Mouse (Mus musculus) liver, embryonic 15.5 days (tissue): ENCODE results near the gene Uck1. TPM values are rescaled to one million over a fixed set of nuclear protein-coding genes. Genes with fewer than 3 reads are reported as not detected.

Source experiments
- ATAC-seq: fragments of 200-750 bp; cut with Nextera tagmentation; 2 replicates; pipeline ENCODE4 v1.8.0; 2017; ENCODE audit warnings: moderate number of reproducible peaks, mild to moderate bottlenecking, moderate library complexity; ENCODE audit not compliant: insufficient read depth
- H3K27ac ChIP-seq: fragments of 300-500 bp; sonication (generic); replicated peaks from 2 replicates; pipeline ENCODE4 v1.5.1; 2015; ENCODE audit warnings: mild to moderate bottlenecking, inconsistent platforms
- H3K27me3 ChIP-seq: fragments of 300-500 bp; sonication (generic); 2 replicates; pipeline ENCODE4 v1.6.1; 2015; ENCODE audit warnings: mild to moderate bottlenecking, inconsistent platforms
- H3K36me3 ChIP-seq: fragments of 300-500 bp; sonication (generic); replicated peaks from 2 replicates; pipeline ENCODE4 v1.6.1; 2015; ENCODE audit warnings: moderate library complexity, mild to moderate bottlenecking, inconsistent platforms
- H3K4me1 ChIP-seq: fragments of 300-500 bp; sonication (generic); replicated peaks from 2 replicates; pipeline ENCODE4 v1.6.1; 2015; ENCODE audit warnings: inconsistent platforms
- H3K4me2 ChIP-seq: fragments of 300-500 bp; sonication (generic); 2 replicates; pipeline ENCODE4 v1.6.1; 2015; ENCODE audit warnings: moderate library complexity, mild to moderate bottlenecking, inconsistent platforms
- H3K4me3 ChIP-seq: fragments of 300-500 bp; sonication (generic); replicated peaks from 2 replicates; pipeline ENCODE4 v1.5.1; 2015; ENCODE audit warnings: mild to moderate bottlenecking, inconsistent platforms
- H3K9ac ChIP-seq: fragments of 300-500 bp; sonication (generic); 2 replicates; pipeline ENCODE4 v1.6.1; 2015; ENCODE audit warnings: moderate library complexity, mild to moderate bottlenecking, inconsistent platforms
- H3K9me3 ChIP-seq: fragments of 300-500 bp; sonication (generic); replicated peaks from 2 replicates; pipeline ENCODE4 v1.6.1; 2016; ENCODE audit warnings: inconsistent platforms
- WGBS: fragments of 180-500 bp; shearing (Covaris S2); methylation state at CpG from one replicate; pipeline ENCODE4 v1.1.7; 2015; ENCODE audit warnings: mixed read lengths; ENCODE audit not compliant: insufficient replicate concordance; 5-methylcytosine and 5-hydroxymethylcytosine counted together
- polyA plus RNA-seq: library from polyadenylated mRNA; unstranded; fragments of >200 nt; fragmentation: Nextera tagmentation; extraction: Ambion mirVana; gene quantifications from 2 replicates; pipeline ENCODE4 v1.2.1, GENCODE M21; 2015

The Uck1 gene
- polyA plus RNA-seq, 1 experiment from 2014 or later: 24.9 TPM

GRCm38 (mm10) chr2:32258887-32259533, 949 bp downstream of the Uck1 start:
- peak overlapping the region; percentile 87 for H3K4me3 ChIP-seq
- H3K9me3 ChIP-seq: no peaks in the 10 kb centered on the region
- no peaks in the 10 kb centered on the region for H3K27me3 ChIP-seq
- 0 out of 2 replicates have a peak overlapping the region, but pooled peaks have one; percentile 78 for H3K27ac ChIP-seq
- 54% methylated on average over 6 of the region's 6 CpGs for whole genome bisulfite sequencing
- peak overlapping the region; percentile 85 for H3K4me2 ChIP-seq
- no peak for ATAC-seq
- H3K36me3 ChIP-seq: peaks cover 34% of the 10 kb centered on the region
- H3K4me1 ChIP-seq: peaks cover 19% of the 10 kb centered on the region
- H3K9ac ChIP-seq: peak overlapping the region; percentile 86

DNA sequence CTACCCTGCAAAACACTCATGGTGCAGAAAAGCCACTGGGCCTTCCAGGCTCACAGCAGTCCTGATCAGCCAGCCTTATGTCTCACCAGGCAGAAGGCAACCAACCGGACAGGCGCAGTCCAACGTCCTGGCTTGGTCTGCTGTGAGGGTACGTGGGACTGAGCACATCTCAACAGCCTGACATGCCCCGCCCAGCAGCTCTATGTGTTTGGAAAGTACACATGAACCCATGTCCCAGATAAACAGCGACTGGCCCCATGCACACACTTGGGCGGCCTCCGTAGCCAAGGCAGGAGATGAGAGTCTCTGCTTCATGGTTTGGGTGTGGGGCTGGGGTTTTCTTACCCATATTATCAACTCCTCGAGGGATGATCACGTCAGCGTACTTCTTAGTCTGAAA, 3.7 kb downstream of the Uck1 start:
- no peak overlapping the region for H3K9ac ChIP-seq
- no peak overlapping the region for H3K27ac ChIP-seq
- no peaks in the 10 kb centered on the region for H3K27me3 ChIP-seq
- H3K4me3 ChIP-seq: no peak overlapping the region
- peak; percentile 28; the same call in 1 of the 2 replicates for ATAC-seq
- no peak overlapping the region; the same call in 1 of the 2 replicates for H3K4me2 ChIP-seq
- peaks cover 19% of the 10 kb centered on the region for H3K4me1 ChIP-seq
- H3K36me3 ChIP-seq: peaks cover 61% of the 10 kb centered on the region
- H3K9me3 ChIP-seq: no peaks in the 10 kb centered on the region
- 73% methylated on average over 11 of the region's 11 CpGs for WGBS

DNA sequence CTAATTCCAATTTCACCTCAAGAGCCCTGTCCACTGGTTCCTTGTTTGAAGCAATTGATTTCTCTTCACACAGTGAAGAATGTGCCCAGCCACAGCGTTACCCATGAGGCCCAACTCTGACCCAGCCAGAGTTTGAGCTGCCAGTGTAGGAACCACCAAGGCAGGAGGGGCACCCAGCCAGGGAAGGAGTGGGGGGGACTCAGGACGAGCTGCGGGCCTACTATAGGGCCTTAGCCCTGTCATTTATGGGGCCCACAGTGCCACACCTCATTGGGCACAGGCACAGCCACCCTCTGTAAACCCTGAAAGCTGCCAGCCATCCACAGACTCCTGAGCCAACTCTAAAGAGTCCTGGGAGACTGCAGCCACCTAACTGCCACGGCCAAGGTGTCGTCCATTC, 5.4 kb downstream of the Uck1 start:
- Histone ChIP-seq H3K9me3 (no peaks in the 10 kb centered on the region), H3K36me3 (peaks cover 74% of the 10 kb centered on the region), H3K4me3 (no peak overlapping the region), H3K27ac (no peak overlapping the region), H3K4me2 (no peak overlapping the region), H3K9ac (no peak overlapping the region), H3K27me3 (no peaks in the 10 kb centered on the region), H3K4me1 (peaks cover 11% of the 10 kb centered on the region)
- 61% methylated on average over 5 of the region's 5 CpGs for WGBS
- no peak for ATAC-seq

GRCm38 (mm10) chr2:32253352-32253751, 6.6 kb downstream of the Uck1 start:
- peaks cover 85% of the 10 kb centered on the region for H3K36me3 ChIP-seq
- no peaks in the 10 kb centered on the region for H3K9me3 ChIP-seq
- no peak overlapping the region for H3K4me3 ChIP-seq
- H3K27me3 ChIP-seq: no peaks in the 10 kb centered on the region
- no peak overlapping the region for H3K27ac ChIP-seq
- WGBS: 95% methylated on average over 1 of the region's 1 CpGs
- no peak overlapping the region for H3K9ac ChIP-seq
- H3K4me1 ChIP-seq: peaks cover under 1% of the 10 kb centered on the region
- no peak for ATAC-seq
- no peak overlapping the region for H3K4me2 ChIP-seq

DNA sequence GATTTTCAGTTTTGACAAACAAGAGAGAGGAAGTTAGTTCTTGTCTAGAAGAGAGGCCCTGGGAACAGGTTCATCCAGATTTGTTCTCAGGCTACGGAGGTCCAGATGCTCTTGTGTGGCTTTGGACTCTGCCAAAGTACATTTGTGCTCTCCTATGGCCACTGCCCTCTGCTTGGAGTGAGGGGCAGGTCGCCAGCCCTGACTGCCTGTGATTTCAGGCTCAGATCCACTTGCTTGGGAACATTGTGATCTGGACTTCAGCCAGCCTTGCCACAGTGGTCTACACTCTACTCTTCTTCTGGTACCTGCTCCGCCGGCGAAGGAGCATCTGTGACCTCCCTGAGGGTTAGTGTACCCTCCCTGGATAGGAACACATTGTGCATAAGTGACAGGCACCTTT, 7.3 kb downstream of the Uck1 start:
- Histone ChIP-seq H3K4me3 (no peak overlapping the region), H3K4me2 (no peak overlapping the region), H3K9ac (no peak overlapping the region), H3K4me1 (no peaks in the 10 kb centered on the region; the same call in 1 of the 2 replicates), H3K36me3 (peaks cover 85% of the 10 kb centered on the region), H3K27ac (no peak overlapping the region), H3K9me3 (no peaks in the 10 kb centered on the region), H3K27me3 (no peaks in the 10 kb centered on the region)
- no peak for ATAC-seq
- WGBS: 76% methylated on average over 5 of the region's 5 CpGs

DNA sequence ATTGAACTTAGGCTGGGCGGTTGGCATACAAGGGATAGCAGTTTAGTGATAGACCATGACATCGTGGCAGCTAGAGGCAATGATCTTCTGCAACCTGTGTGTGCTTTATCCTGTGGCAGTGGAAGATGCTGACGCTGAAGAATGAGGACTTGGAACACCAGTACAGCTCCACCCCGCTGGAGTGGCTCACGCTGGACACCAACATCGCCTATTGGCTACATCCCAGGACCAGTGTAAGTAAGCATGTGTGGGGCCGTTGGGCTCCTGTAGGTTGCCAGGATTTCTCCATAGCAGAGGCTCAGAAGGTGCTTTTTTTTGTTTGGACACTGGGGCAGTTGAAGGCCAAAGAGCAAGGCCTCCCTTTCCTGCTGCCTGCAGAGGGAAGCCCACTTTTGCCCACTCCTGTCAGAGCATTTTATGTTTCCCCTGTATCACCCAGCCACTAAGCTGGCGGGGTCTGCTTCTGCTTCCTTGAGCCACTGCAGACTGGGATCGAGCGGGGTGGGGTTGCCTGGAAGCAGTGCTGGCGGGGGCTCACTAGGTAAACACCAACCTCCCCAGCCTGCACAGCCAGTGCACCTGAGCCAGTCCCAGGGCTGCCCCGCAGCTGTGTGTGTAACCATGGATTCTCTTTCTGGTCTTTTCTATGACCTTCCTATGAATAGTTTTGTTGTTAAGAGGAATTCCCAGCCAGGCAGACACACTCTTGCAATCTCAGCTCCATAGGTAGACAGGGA, 8.0 kb downstream of the Uck1 start:
- 69% methylated on average over 12 of the region's 12 CpGs for WGBS
- no peak for ATAC-seq

GRCm38 (mm10) chr2:32248377-32249361, 11.3 kb downstream of the Uck1 start:
- Histone ChIP-seq H3K4me3 (no peak overlapping the region), H3K4me1 (no peaks in the 10 kb centered on the region), H3K9me3 (no peaks in the 10 kb centered on the region), H3K27ac (no peak overlapping the region), H3K36me3 (peaks cover 93% of the 10 kb centered on the region), H3K27me3 (no peaks in the 10 kb centered on the region), H3K4me2 (no peak overlapping the region), H3K9ac (no peak overlapping the region)
- no peak for ATAC-seq
- WGBS: 70% methylated on average over 10 of the region's 10 CpGs

More for the DNA sequence above, 8.0 kb downstream of the Uck1 start:
- Histone ChIP-seq H3K4me1 (no peaks in the 10 kb centered on the region; the same call in 1 of the 2 replicates), H3K9ac (no peak overlapping the region), H3K4me2 (no peak overlapping the region), H3K9me3 (no peaks in the 10 kb centered on the region), H3K27ac (no peak overlapping the region), H3K27me3 (no peaks in the 10 kb centered on the region), H3K36me3 (peaks cover 84% of the 10 kb centered on the region), H3K4me3 (no peak overlapping the region)

DNA sequence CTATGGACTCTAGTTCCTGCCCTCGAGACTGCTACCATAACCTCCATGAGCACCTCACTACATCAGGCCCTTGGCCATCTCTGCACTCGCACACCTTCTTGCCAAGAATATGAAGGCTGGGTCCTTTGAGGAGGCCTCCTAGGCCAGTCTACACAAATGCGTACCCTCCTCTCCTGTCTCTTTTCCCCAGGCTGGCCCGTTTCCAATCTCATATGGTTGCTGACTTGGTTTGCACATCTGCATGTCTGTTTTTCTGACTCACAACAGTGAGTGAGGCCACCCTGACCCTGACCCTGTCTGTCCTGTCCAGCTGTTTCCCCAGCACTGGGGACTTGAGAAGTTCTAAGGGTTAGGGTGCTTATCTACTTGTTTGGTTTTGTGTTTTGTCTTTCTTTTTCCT, 13.2 kb downstream of the Uck1 start:
- Histone ChIP-seq H3K4me2 (no peak overlapping the region), H3K36me3 (peaks cover 83% of the 10 kb centered on the region), H3K4me1 (no peaks in the 10 kb centered on the region), H3K27me3 (no peaks in the 10 kb centered on the region), H3K4me3 (no peak overlapping the region), H3K9ac (no peak overlapping the region), H3K27ac (no peak overlapping the region), H3K9me3 (no peaks in the 10 kb centered on the region)
- ATAC-seq: no peak
- 62% methylated on average over 4 of the region's 4 CpGs for WGBS

DNA sequence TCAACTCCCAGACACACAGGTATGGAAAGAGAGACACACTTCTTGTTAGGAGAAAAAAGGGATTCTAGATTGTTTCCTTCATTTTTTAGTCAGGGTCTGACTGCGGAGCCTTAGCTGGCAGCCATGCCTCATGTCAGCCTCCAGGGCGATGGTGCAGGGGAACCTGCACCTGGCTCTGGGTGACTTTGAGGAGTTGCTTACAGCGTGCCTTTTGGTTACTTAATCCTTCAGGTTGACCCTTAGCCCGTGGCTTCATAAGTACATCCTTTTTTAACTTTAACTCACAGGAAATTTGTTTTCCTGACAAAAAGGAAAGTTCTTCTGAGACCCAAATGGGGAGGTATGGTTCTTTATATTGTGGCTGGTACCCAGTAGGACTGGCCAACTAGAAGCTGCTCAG, 17.0 kb downstream of the Uck1 start:
- H3K4me1 ChIP-seq: peaks cover 10% of the 10 kb centered on the region
- peaks cover 68% of the 10 kb centered on the region for H3K36me3 ChIP-seq
- no peaks in the 10 kb centered on the region for H3K27me3 ChIP-seq
- no peak overlapping the region for H3K4me2 ChIP-seq
- ATAC-seq: no peak
- 71% methylated on average over 4 of the region's 4 CpGs for WGBS
- H3K27ac ChIP-seq: no peak overlapping the region
- no peak overlapping the region for H3K9ac ChIP-seq
- no peaks in the 10 kb centered on the region for H3K9me3 ChIP-seq
- H3K4me3 ChIP-seq: no peak overlapping the region

DNA sequence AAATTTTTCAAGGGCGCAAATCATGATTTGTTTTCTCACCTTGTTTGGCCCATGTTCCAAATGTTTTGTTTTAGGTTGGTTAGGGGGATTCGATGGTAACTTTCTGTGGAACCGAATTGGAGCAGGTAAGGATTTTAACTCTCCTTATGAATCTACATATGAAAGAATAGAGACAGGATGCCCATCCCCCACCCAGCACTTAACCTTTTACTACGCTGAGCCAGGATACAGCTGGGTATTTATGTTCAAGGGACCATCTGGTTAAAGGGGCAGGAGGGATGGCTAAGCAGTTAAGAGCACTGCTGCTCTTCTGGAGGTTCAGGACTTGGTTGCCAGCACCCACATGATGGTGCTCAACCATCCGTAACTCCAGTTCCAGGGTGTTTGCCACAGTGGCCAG, 19.4 kb downstream of the Uck1 start:
- ATAC-seq: no peak
- Histone ChIP-seq H3K36me3 (peaks cover 46% of the 10 kb centered on the region), H3K4me3 (no peak overlapping the region), H3K9me3 (no peaks in the 10 kb centered on the region), H3K4me1 (peaks cover 28% of the 10 kb centered on the region), H3K4me2 (no peak overlapping the region), H3K27ac (no peak overlapping the region), H3K9ac (no peak overlapping the region), H3K27me3 (no peaks in the 10 kb centered on the region)
- 81% methylated on average over 5 of the region's 5 CpGs for WGBS
